Mouse (Mus musculus) thymus, adult 2 months (tissue): ENCODE data around the gene Car12. TPM values are rescaled to one million over a fixed set of nuclear protein-coding genes. Genes with fewer than 3 reads are reported as not detected.
A peak's percentile ranks its signal among the peaks of the same experiment; 100 is the strongest.

Source experiments
- DNase-seq: peaks from one replicate; pipeline ENCODE4 v3.0.0; 2021
- H3K27ac ChIP-seq: fragments of 200-500 bp; 2 replicates; pipeline ENCODE4 v1.5.1; 2012; ENCODE audit warnings: low read length, control low read depth; ENCODE audit not compliant: control insufficient read depth, insufficient read depth
- H3K27me3 ChIP-seq: fragments of 200-500 bp; 2 replicates; pipeline ENCODE4 v1.6.1; 2012; ENCODE audit warnings: mild to moderate bottlenecking, low read length, moderate library complexity, mixed read lengths; ENCODE audit not compliant: control insufficient read depth, insufficient read depth
- H3K36me3 ChIP-seq: fragments of 200-500 bp; 2 replicates; pipeline ENCODE4 v1.6.1; 2012; ENCODE audit warnings: mild to moderate bottlenecking, low read length, moderate library complexity; ENCODE audit not compliant: control insufficient read depth, insufficient read depth
- H3K4me1 ChIP-seq: fragments of 200-500 bp; replicated peaks from 2 replicates; pipeline ENCODE4 v1.6.1; 2012; ENCODE audit warnings: low read length; ENCODE audit not compliant: control insufficient read depth, insufficient read depth
- H3K4me3 ChIP-seq: fragments of 200-500 bp; 2 replicates; pipeline ENCODE4 v1.5.1; 2012; ENCODE audit warnings: mild to moderate bottlenecking, low read length, control low read depth, moderate library complexity; ENCODE audit not compliant: control insufficient read depth, insufficient read depth
- CTCF ChIP-seq: fragments of 200-500 bp; IDR thresholded peaks from 2 replicates; pipeline ENCODE4 v1.5.1; 2012; ENCODE audit warnings: mild to moderate bottlenecking, control low read depth, low read length, moderate library complexity, borderline replicate concordance; ENCODE audit not compliant: control insufficient read depth, poor library complexity, insufficient read depth; ENCODE audit errors: extremely low read depth
- POLR2A ChIP-seq: fragments of 200-500 bp; IDR thresholded peaks from 2 replicates; pipeline ENCODE4 v1.6.1; 2012; ENCODE audit warnings: mild to moderate bottlenecking, low read length, control low read depth, moderate library complexity; ENCODE audit not compliant: control insufficient read depth, poor library complexity, insufficient read depth; ENCODE audit errors: extremely low read depth
- WGBS: fragments of 180-500 bp; shearing (Covaris S2); methylation state at CpG from one replicate; pipeline ENCODE4 v1.1.7; 2018; 5-methylcytosine and 5-hydroxymethylcytosine counted together
- polyA plus RNA-seq: library from polyadenylated mRNA; depleted of rRNA; stranded (reverse); fragments of >200 nt; gene quantifications from 2 replicates; pipeline ENCODE4 v1.2.3, GENCODE M21; 2012; rRNA removed

Car12 gene
- 4.9 and 5.7 TPM in 2 replicates for polyA plus RNA-seq

- TF ChIP-seq CTCF (no peak), POLR2A (no peak)
- DNase-seq = peak; percentile 42
- H3K27me3 ChIP-seq = no peaks in the 10 kb centered on the region
- 9% methylated on average over 29 of the region's 29 CpGs for WGBS
- H3K4me3 ChIP-seq = peak within 1 kb of the TSS; percentile 49
- H3K27ac ChIP-seq = no peak within 1 kb of the TSS
- H3K36me3 ChIP-seq = no peaks in the 10 kb centered on the region
- peaks cover 12% of the 10 kb centered on the region for H3K4me1 ChIP-seq
Measured at GRCm38 (mm10) chr9:66713135-66714021, at the start of gene Car12. TSS of gene Car12 (plus strand) at chr9:66713686.

DNA sequence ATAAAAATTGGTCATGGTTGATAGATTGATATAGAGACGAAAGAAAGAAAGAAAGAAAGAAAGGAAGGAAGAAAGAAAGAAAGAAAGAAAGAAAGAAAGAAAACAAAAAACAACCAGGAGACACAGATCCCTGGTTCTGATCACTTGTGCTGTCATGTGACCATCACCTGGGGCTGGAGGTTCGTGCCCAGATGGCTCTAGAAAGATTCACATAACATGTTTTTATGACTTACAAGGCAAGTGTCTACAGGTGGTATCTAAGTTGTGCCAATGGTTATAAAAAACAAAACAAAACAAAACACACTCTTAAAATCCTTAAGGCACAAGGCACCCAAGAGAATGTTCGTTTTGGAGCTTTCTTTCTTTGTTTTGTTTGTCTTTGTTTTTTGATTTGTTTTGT lies 49.7 kb upstream of the Car12 start:
- Histone ChIP-seq H3K27me3 (no peaks in the 10 kb centered on the region), H3K27ac (no peak overlapping the region), H3K4me1 (peaks cover 17% of the 10 kb centered on the region), H3K4me3 (no peak overlapping the region), H3K36me3 (no peaks in the 10 kb centered on the region)
- TF ChIP-seq POLR2A (no peak), CTCF (no peak)
- 59% methylated on average over 3 of the region's 3 CpGs for WGBS
- DNase-seq = no peak

DNA sequence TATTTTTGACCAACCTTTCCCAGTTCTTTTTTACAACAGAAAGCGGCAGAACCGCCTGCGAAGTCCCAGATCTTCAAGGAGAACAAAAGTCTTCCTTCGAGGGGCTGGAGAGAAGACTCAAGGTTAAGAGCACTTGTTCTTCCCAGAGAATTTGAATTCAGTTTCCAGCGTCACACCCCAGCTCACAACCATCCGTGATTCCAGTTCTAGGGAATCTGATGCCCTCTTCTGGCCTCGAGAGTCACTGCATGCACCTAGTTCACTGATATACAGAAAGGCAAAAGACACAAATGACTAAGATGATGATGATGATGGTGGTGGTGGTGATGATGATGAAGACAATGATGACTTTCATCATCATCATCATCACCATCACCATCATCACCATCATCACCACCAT lies 48.9 kb upstream of the Car12 start:
- no peak overlapping the region for H3K27ac ChIP-seq
- H3K4me3 ChIP-seq = no peak overlapping the region
- H3K27me3 ChIP-seq = no peaks in the 10 kb centered on the region
- no peak for DNase-seq
- H3K36me3 ChIP-seq = no peaks in the 10 kb centered on the region
- H3K4me1 ChIP-seq = peaks cover 18% of the 10 kb centered on the region
- 96% methylated on average over 7 of the region's 7 CpGs for WGBS
- TF ChIP-seq POLR2A = no peak
- no peak for TF ChIP-seq CTCF

- 86% methylated on average over 3 of the region's 3 CpGs for WGBS
- peaks cover 21% of the 10 kb centered on the region for H3K4me1 ChIP-seq
- TF ChIP-seq POLR2A (no peak), CTCF (no peak)
- no peaks in the 10 kb centered on the region for H3K36me3 ChIP-seq
- H3K27ac ChIP-seq = no peak overlapping the region
- no peak for DNase-seq
- H3K4me3 ChIP-seq = no peak overlapping the region
- H3K27me3 ChIP-seq = no peaks in the 10 kb centered on the region
Measured at GRCm38 (mm10) chr9:66666153-66666552, 47.3 kb upstream of the Car12 start.

DNA sequence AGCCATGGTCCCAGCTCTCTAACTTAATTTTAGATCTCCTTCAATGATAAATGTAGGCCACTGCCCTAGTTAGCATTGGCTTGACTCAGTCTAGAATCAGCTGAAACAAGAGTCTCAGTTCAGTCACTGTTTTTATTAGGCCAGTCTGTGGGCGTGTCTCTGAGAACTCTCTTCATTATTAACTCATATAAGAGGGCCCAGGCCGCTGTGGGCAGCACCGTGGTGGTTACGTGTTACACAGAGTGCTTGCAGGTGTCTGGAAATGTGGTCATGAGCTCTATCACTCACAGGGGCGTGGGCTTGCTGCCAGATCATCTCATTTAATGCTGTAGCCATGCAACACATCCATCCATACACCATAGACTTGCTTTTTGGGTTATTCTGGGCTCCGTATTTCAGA lies 46.4 kb upstream of the Car12 start:
- Histone ChIP-seq H3K4me3 (no peak overlapping the region), H3K27ac (no peak overlapping the region), H3K36me3 (no peaks in the 10 kb centered on the region), H3K4me1 (peaks cover 19% of the 10 kb centered on the region), H3K27me3 (no peaks in the 10 kb centered on the region)
- no peak for DNase-seq
- WGBS = 44% methylated on average over 6 of the region's 6 CpGs
- no peak for TF ChIP-seq POLR2A
- no peak for TF ChIP-seq CTCF

DNA sequence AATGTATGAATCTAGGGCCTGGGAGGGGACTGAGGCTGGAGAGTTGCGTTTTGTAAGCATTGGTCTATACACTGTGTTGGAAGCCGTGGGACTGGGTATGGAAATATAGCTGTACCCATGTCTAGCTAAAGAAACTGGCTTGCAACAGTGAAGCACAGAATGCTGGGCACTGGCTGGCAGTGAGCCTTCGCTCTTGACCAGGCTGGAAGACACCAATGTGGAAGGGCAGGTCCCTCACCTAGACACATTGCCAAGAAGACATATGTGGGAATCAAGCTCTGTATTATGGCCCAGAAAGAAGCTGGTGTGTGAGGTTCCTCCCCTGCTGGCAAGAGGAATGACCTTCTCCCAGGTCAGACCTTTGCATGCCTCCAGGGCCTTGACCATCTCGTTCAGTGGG lies 45.6 kb upstream of the Car12 start:
- 97% methylated on average over 4 of the region's 4 CpGs for WGBS
- no peaks in the 10 kb centered on the region for H3K27me3 ChIP-seq
- no peak for TF ChIP-seq POLR2A
- TF ChIP-seq CTCF = no peak
- no peak for DNase-seq
- no peak overlapping the region for H3K27ac ChIP-seq
- peaks cover 12% of the 10 kb centered on the region for H3K4me1 ChIP-seq
- H3K36me3 ChIP-seq = no peaks in the 10 kb centered on the region
- H3K4me3 ChIP-seq = no peak overlapping the region
